Mouse (Mus musculus) urinary bladder, postnatal 10 days (tissue): ENCODE data around the gene Ankrd11.

Experiments used
- DNase-seq: peaks from one replicate; pipeline ENCODE4 v3.0.0; 2022; ENCODE audit warnings: low spot score

Ankrd11 gene

DNA sequence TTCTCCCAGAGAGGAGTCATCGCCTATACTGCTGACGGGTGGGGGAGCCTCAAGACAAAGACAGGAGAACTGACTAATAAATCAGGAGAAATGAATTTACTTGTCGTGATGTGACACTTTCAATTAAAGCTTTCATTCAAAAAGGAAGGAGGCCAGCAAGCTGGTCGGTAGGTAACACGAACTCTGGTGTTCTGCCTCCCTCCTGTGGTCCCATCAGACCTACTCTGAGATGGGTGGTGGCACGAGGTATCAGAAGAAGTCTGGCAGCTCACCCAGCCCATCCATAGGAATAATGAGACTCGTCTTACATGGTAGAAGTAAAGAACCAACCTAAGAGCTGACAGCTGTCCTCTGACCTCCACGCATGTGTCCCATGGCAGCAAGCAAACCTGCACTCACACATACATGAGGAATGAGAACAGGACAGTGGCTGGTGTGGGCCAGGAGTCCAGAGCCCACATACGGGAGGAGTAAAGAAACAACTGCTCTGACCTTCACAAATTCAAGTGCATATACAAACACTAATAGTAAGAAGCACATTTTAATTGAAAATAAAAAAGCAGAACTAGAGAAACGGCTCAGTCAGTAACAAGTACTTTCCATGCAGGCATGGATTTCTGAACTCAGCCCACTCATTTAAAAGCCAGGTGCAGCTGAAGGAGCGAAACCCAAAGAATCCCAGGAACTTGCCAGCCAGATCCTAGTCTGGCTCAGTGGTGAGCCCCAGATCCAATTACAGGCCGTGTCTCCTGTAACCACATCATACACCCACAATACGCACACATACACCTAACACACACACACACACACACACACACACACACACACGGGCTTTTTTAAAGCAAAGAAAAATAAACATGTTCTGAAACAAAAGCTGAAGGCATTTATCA lies 37.8 kb downstream of the Ankrd11 start:
- DNase-seq, result no peak

DNA sequence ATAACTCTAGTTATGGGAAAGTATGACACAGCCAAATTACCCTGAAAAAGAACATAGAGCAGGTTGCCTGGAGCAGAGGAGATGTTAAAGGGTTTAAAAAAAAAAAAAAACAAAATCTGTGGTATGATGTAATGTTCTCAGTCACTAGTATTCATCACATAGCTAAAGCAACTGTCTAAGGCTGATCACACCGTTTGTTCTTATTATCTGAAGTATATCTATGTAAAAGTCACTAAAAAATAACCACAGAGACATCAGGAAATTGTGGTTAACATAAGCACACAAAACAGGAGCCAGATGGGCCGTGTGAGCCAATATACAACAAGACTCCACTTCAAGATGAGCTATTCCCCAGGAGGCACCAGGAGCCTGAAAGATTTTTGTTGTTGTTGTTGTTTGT lies 41.8 kb downstream of the Ankrd11 start:
- no peak for DNase-seq

DNA sequence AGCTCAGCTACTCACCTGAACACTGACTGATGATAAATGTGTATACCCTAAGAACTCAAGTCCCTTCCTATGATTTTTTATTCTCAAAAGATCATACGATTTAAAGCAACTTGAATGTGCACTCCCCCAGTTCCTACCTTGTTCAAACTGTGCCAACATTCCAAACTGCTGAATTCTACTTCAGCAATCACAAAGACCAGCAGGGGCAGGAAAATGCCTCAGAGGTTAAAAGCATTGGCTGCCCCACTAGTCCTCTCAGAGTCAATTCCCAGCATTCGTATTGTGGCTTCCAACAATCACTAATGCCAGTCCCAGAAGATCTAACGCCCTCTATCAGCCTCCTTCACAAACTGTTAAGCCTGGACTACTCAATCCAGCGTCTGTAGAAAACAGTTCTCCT lies 44.1 kb downstream of the Ankrd11 start:
- no peak for DNase-seq

DNA sequence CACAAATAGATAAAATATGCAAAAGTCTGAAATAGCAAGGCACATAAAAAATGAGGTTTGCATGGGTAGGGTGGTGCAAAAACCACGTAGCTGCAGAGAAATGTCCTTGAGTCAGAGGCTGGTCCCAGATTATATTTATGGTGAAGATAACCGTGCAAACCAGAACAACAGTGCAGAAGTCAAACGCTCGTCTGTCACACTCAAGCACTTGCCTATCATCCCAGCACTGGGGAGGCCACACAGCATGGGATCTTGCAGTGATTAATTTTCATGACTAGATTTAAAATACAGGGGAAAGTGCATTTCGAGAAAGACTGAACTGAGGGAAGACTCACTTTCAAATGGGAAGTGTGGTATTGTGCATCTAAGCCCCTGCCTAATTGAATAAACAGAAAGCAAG lies 48.3 kb downstream of the Ankrd11 start:
- no peak for DNase-seq

DNA sequence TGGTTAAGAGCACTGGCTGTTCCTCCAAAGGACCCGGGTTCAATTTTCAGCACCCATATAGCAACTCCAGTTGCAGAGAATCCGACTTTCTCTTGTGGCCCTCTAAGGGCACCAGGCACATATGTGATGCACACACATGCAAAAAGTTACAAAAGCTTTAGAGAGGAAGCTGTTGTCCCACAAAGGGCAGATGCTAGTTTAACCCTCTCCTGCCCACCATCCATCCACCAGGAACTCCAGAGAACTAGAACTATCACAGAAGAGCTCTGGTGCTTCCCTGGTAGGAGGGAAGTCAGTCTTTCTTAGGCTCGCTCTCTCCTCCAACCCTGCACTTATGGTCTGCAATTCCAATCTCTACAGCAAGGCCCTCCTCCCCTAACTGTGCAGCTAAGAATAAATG lies 49.0 kb downstream of the Ankrd11 start:
- DNase-seq, result no peak

DNA sequence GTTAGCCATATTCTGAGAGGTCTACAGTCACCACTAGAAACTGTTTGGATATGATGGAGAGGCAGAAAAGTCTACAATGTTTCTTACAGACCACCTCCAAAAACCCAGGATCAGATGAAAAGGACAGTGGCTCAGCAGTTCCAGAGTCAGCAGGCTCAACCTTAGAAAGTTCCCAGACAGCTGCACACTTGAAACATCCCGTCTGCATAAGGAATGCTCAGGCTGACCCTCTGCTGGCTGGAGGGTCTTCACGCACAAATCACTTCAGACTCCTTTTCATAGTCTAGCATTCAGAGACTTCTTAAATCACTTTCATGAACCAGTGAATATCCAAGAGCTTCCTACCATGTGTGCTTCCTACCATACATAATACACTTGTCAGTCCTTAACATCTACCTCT lies 49.8 kb downstream of the Ankrd11 start:
- no peak for DNase-seq

DNA sequence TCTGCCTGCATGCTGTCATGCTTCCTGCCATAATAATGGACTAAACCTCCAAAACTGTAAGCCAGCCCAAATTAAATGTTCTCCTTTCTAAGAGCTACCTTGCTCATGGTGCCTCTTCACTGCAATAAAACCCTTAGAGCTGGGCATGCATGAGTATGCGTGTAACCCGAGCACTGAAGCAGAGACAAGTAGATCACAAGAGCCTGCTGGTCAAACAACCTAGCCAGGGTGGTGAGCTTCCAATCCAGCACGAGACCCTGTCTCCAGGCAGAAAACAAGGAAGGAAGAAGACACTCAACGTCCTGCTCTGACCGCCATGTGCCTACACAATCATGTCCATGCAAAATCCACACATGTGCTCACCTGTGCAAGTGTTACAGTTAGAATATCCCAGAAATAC lies 50.7 kb downstream of the Ankrd11 start:
- no peak for DNase-seq

DNA sequence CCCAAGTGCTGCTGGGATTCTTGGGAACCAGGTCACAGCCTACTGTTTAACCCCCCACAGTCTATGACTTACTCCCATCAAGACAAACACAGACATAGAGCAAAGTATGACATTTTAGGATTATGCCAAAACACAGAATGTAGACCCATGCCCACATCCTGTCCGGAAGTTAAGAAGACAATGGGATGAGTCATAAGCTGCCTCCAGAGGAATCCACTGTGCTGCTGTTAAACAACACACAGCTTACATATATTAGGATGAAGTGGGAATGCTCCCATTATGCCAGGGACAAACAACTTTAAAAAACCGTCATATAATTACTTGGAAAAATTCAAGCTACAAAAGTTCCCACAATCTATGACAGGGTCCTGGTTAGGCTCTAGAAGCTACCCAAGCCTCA lies 52.1 kb downstream of the Ankrd11 start:
- DNase-seq, result no peak

DNA sequence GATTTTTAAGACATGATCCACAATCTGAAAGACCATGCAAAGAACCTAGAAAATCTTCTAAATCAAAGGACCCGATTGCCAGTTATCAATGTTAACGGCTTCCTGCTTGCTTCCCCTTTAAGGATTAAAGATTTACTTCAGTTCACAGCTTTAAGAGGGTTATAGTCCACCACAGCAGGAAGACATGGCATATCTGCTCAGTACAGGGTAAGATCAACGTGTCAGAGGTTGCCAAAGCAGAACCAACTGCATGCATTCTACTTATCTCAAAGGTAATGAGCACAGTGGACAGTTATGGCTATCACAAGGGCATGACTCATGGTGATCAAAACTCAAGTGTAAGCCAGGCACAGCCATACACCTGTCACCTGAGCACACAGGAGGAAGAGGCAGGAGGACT lies 53.1 kb downstream of the Ankrd11 start:
- no peak for DNase-seq

DNA sequence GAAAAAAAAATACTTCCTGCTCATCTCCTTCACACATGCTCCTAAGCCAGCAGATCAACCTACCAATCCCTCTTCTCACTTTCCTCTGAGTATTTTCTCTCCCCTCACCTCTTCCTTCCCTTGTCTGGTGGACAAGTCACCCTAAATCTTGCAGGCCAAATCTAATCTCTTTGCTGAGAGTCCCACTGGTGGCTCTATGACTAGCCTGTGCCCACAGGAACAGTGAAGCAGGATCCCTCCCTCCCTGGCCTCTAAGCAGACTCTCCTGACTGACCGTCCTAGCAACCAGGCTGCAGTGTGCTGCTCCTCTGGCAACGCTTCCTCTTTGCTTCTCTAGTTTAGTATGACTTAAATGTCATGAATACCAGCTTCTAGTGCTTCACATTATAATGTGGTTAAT lies 54.8 kb downstream of the Ankrd11 start:
- DNase-seq, result no peak

DNA sequence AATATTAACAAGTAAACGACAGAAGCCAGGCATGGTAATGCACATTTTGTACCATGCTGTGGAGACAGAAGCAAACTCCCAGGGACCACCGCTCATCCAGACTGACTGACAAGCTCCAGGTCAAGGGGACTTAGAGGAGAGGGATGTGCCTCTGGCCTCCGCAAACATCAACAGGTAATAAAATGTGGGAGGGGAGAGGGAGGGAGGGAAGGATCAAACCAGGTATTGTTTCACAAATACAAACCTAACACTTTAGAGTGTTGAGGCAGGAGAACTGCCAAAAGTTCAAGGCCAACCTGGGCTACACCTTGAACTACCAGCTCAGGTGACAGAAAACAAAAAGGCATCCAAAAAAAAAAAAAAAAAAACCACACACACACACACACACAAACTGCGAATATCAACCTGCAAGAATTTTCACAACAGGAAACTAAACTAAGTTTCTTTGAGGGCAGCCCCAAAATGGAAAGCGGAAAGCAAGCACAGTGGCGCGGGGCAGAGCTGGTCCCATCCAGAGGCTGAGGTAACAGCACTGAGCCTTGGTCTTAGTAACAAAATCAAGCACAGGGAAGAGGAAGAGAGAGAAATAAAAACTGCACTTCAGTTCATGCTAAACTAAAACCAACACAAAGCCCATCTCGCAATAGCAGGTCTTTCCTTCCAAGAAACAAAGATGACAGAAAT lies 55.4 kb downstream of the Ankrd11 start:
- DNase-seq, result no peak

DNA sequence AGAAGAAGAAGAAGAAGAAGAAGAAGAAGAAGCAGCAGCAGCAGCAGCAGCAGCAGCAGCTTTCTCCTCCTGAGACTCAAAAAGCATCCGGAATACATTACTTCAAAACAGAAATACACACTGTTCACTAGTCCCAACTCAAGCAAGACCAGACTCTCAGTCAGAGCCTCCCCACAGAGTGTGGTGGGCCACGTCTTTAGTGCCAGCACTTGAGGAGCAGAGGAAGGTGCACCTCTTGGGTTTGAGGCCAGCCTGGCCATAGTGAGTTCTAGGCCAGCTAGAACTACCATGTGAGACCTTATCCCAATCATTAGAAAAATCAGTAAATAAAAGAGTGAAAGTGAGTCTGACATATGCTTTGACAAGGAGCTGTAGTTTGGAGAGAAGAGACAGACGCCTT lies 57.9 kb downstream of the Ankrd11 start:
- no peak for DNase-seq

DNA sequence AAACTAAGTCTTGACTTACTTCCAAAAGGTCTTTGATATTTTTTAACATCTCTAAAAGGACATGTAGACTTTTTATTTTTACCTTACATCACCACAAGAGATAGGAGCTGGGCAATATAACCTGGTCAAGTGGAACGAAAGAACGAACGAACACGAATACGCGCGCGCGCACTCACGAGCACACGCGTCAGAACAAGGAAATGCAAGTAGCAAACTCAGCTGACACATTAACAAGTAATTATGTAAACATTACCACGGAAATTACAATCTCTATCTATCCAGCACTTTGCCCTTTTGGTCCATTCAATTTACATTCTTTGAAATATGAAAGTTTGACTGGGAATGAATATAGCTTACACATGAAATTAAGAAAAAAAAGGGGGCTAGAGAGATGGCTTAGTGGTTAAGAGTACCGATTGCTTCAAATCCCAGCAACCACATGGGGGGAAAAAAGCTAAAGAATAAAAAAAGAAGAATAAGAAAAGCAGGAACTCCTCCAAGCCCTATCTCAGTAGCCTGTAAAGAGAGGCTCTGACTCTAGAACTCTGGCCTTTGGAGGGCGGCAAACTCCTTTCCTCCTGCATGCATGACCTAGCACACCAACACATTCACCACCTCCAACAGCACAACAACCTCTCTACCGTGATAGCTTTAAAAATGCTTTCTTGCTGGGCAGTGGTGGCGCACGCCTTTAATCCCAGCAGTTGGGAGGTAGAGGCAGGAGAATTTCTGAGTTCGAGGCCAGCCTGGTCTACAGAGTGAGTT lies 58.7 kb downstream of the Ankrd11 start:
- DNase-seq, result no peak

DNA sequence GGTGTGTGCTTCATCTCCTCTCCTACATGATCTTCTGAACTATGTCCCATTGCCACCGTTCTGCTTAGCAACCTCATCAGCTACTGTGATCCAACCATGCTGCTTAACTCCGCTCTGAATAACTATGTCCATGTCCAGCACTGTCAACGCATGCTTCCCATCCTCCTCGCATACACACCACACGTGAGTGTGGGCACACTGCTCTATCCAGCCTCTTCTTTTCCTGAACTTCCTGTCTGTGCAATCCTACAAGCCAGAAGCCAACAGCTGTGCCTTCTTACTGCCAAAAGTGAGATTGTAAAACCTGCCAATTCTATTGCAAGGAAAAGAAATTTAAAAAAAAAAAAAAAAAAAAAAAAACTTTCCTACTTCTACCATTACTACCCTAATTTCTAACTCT lies 60.4 kb downstream of the Ankrd11 start:
- no peak for DNase-seq

DNA sequence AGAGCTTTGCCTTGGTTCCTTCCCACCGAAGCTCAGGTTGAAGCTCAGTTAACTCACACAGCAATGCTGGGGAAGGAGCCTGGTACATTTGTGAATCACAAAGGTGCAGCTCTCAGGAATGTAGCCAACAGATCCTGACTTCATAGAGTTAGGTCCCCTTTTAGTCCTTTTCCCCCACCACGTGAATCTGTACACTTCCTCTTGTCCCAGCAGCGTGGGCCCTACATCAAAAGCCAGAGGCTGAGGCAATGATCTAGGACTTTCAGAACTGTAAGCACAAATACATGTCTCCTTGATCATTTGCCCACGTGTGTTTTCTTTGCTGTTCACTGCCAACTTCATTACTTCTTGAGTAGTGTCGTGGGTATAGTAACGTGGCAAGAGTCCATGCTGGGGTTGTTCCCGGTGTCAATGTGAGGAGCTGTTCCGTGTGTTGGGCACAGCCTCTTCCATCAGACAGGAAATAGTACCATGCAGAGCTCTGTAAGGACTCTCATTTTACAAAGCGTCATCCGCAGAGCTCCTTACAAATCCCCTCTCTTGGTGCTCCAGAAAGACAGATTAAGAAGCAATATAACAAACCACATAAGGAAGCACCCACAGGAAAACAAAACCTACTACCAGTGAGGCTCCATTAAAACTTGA lies 62.1 kb downstream of the Ankrd11 start:
- no peak for DNase-seq

DNA sequence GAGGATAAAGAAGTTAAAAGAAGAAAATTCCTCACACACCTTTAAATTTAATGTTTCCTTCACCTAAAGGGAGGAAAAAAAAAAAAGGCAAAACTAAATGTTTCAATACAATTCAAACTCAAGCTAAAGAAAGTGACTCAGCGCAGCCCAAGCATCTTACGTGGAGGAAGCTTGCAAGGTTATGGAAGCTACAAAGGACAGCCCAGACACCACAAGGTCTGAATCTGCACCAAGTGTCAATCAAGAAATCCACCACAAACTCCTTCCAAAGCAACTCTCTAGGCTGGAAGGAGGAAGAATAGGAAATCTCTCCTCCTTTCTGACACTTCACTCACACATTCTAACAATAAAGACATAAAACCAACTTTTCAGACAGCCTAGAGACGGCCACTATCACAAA lies 62.7 kb downstream of the Ankrd11 start:
- no peak for DNase-seq

DNA sequence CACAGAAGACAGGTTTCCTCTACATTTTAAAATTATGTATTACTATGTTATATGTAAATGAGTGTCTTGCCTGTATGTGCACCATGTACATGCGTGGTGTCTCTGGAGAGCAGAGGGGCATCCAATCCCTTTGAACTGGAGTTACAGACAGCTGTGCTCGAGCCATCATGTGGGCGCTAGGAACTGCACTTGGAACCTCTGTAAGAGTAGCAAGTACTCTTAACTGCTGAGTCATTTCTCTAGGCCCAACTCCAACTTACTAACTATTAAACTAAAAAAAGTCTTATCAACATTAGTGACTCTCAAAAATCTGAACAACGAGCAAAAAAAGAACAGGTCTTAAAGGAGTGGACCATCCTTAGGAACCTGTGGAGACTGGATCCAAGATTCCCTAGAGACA lies 66.0 kb downstream of the Ankrd11 start:
- no peak for DNase-seq

DNA sequence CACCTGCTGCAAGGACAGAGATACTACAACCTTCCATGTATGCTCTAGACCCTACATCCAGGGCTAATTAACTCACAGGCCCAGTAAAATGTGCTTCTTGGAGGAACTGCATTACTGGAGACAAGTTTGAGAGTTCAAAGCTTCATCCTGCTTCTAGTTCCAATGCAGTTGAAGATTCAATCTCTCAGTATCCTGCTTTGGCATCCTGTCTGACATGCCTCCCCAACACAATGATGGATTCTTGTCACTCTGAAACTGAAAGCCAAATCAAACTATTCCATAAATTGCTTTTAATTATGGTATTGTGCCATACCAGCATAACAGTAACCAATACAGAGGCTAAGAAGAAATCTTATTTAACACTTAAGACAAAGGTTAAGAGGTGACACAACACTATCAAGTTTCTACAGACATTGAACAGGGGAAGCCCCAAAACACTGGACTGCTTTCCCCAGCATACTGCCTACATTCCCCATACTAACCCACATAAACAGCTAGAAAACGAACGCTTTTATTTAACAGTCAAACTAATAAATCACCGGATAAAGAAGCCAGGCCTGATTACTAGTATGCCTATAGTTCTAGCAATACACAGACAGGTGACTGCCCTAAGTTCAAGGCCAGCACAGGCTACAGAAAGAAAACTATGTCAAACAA lies 72.0 kb downstream of the Ankrd11 start:
- no peak for DNase-seq

DNA sequence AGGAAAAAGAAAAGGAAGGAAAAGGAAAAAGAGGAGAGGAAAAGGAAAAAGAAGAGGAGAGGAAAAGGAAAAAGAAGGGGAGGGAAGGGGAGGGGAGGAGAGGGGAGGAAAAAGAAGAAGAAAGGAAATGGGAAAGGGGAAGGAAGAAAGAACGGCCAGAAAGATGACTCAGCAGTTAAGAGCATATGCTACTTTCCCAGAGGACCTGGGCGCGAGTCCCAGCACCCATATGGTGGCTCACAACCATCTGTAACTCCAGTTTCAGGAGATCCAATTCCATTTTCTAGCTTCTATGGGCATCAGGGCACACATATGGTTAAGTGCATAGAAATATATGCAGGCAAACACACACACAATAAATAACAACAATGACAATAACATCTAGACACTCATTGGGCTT lies 73.9 kb downstream of the Ankrd11 start:
- no peak for DNase-seq

DNA sequence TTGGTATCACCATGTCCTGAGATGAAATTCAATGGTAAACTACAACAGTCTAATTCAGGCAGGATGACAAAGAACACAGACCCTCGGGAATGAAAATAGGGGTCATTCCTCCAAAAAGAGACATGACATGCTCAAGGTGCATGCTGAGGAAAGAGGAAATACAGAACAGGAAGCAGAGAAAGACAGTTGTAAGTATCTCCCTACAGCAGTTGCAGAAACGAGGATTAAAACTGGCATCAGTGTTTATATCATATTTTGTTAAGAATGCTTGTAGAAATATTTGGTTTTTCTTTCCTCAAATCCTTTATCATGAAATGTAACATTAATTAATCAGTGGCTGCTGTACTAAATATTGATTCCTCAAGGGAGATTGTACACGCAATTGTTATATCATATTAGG lies 75.4 kb downstream of the Ankrd11 start:
- no peak for DNase-seq

DNA sequence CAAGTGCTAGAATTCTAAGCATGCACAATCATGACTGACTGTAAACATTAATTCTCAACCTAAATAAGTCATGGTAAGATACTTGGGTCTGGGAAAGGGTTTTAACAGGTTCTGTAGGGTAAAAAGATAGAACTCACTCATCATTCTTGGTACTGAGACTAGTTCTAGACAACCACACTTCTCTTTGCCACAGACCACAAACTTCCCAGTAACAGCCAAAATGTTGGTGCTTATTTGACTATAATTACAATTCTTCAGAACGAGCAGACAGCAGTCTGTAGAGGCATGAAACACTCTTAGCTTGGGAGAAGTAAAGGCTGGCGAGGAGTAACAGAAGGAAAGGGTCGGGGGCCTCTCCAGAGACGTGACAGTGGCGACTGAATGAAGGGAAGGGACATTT lies 80.0 kb downstream of the Ankrd11 start:
- no peak for DNase-seq

DNA sequence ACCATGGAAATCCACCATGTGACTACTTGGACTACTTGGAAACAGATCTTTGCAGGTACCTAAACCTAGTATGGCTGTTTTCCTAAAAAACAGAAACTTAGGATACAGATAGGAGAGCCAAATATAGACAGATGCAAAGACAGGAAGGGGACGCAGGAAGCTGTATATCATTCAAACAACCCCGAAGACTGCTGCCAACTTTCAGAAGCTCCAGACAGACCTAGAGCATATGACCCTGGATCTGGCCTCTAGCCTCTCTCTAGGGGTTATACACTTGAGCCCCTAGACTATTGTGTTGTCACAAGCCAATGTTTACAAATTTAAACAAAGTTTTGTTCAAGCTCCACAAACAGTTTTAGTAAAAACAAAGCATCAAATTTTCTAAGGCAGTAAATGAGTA lies 80.6 kb downstream of the Ankrd11 start:
- DNase-seq, result no peak
